Mouse (Mus musculus): ENCODE data around the gene Ghrh. TPM values are rescaled to one million over a fixed set of nuclear protein-coding genes. Genes with fewer than 3 reads are reported as not detected.

The Ghrh gene
- polyA plus RNA-seq, 1 experiment: not detected

GRCm38 (mm10) chr2:157320135-157320534 is 27.2 kb downstream of the Ghrh start:
- TF ChIP-seq CTCF (IDR thresholded peaks at IDR 0.05; ENCODE audit: extremely low read depth, insufficient read depth, insufficient read length, insufficient replicate concordance) (no peak), POLR2A (IDR thresholded peaks at IDR 0.05; ENCODE audit: low read depth, low read length) (no peak)
- no peaks in the 10 kb centered on the region for H3K27me3 ChIP-seq (ENCODE audit: control insufficient read depth, insufficient read depth, low read length)
- H3K4me3 ChIP-seq (ENCODE audit: extremely low read depth, insufficient read depth, insufficient read length): no peak overlapping the region
- H3K4me1 ChIP-seq (ENCODE audit: control insufficient read depth, insufficient read depth, insufficient read length): no peaks in the 10 kb centered on the region
- H3K27ac ChIP-seq (ENCODE audit: insufficient read depth, low read length): no peak overlapping the region
- 96% methylated on average over 8 of the region's 8 CpGs for WGBS
- DNase-seq (ENCODE audit: low read depth in 1 of 2, low spot score in 2 of 2): no peak
- peaks cover 61% of the 10 kb centered on the region for H3K36me3 ChIP-seq (ENCODE audit: control insufficient read depth, insufficient read depth, low read length)

GRCm38 (mm10) chr2:157317220-157317619 is 30.1 kb downstream of the Ghrh start:
- no peaks in the 10 kb centered on the region for H3K4me1 ChIP-seq (ENCODE audit: control insufficient read depth, insufficient read depth, insufficient read length)
- peaks cover 58% of the 10 kb centered on the region for H3K36me3 ChIP-seq (ENCODE audit: control insufficient read depth, insufficient read depth, low read length)
- no peak overlapping the region for H3K4me3 ChIP-seq (ENCODE audit: extremely low read depth, insufficient read depth, insufficient read length)
- 95% methylated on average over 6 of the region's 6 CpGs for WGBS
- no peak overlapping the region for H3K27ac ChIP-seq (ENCODE audit: insufficient read depth, low read length)
- DNase-seq (ENCODE audit: low read depth in 1 of 2, low spot score in 2 of 2): no peak
- TF ChIP-seq CTCF (IDR thresholded peaks at IDR 0.05; ENCODE audit: extremely low read depth, insufficient read depth, insufficient read length, insufficient replicate concordance) (no peak), POLR2A (IDR thresholded peaks at IDR 0.05; ENCODE audit: low read depth, low read length) (no peak)
- H3K27me3 ChIP-seq (ENCODE audit: control insufficient read depth, insufficient read depth, low read length): no peaks in the 10 kb centered on the region

- TF ChIP-seq CTCF (IDR thresholded peaks at IDR 0.05; ENCODE audit: extremely low read depth, insufficient read depth, insufficient read length, insufficient replicate concordance) (no peak), POLR2A (IDR thresholded peaks at IDR 0.05; ENCODE audit: low read depth, low read length) (no peak)
- H3K36me3 ChIP-seq (ENCODE audit: control insufficient read depth, insufficient read depth, low read length): peaks cover 56% of the 10 kb centered on the region
- WGBS: 97% methylated on average over 14 of the region's 14 CpGs
- no peaks in the 10 kb centered on the region for H3K4me1 ChIP-seq (ENCODE audit: control insufficient read depth, insufficient read depth, insufficient read length)
- H3K27me3 ChIP-seq (ENCODE audit: control insufficient read depth, insufficient read depth, low read length): no peaks in the 10 kb centered on the region
- no peak overlapping the region for H3K4me3 ChIP-seq (ENCODE audit: extremely low read depth, insufficient read depth, insufficient read length)
- no peak overlapping the region for H3K27ac ChIP-seq (ENCODE audit: insufficient read depth, low read length)
- DNase-seq (ENCODE audit: low read depth in 1 of 2, low spot score in 2 of 2): no peak
Measured at GRCm38 (mm10) chr2:157316358-157316933, 30.9 kb downstream of the Ghrh start.

GRCm38 (mm10) chr2:157315486-157315885 is 31.8 kb downstream of the Ghrh start:
- H3K27me3 ChIP-seq (ENCODE audit: control insufficient read depth, insufficient read depth, low read length): no peaks in the 10 kb centered on the region
- peaks cover 56% of the 10 kb centered on the region for H3K36me3 ChIP-seq (ENCODE audit: control insufficient read depth, insufficient read depth, low read length)
- no peak overlapping the region for H3K4me3 ChIP-seq (ENCODE audit: extremely low read depth, insufficient read depth, insufficient read length)
- H3K4me1 ChIP-seq (ENCODE audit: control insufficient read depth, insufficient read depth, insufficient read length): no peaks in the 10 kb centered on the region
- no peak overlapping the region for H3K27ac ChIP-seq (ENCODE audit: insufficient read depth, low read length)
- DNase-seq (ENCODE audit: low read depth in 1 of 2, low spot score in 2 of 2): no peak
- 90% methylated on average over 6 of the region's 6 CpGs for WGBS
- TF ChIP-seq POLR2A (IDR thresholded peaks at IDR 0.05; ENCODE audit: low read depth, low read length): no peak
- no peak for TF ChIP-seq CTCF (IDR thresholded peaks at IDR 0.05; ENCODE audit: extremely low read depth, insufficient read depth, insufficient read length, insufficient replicate concordance)

GRCm38 (mm10) chr2:157314310-157314709 is 33.0 kb downstream of the Ghrh start:
- 91% methylated on average over 7 of the region's 7 CpGs for WGBS
- no peak overlapping the region for H3K27ac ChIP-seq (ENCODE audit: insufficient read depth, low read length)
- no peak overlapping the region for H3K4me3 ChIP-seq (ENCODE audit: extremely low read depth, insufficient read depth, insufficient read length)
- H3K4me1 ChIP-seq (ENCODE audit: control insufficient read depth, insufficient read depth, insufficient read length): no peaks in the 10 kb centered on the region
- no peak for TF ChIP-seq CTCF (IDR thresholded peaks at IDR 0.05; ENCODE audit: extremely low read depth, insufficient read depth, insufficient read length, insufficient replicate concordance)
- no peak for TF ChIP-seq POLR2A (IDR thresholded peaks at IDR 0.05; ENCODE audit: low read depth, low read length)
- H3K36me3 ChIP-seq (ENCODE audit: control insufficient read depth, insufficient read depth, low read length): peaks cover 53% of the 10 kb centered on the region
- no peak for DNase-seq (ENCODE audit: low read depth in 1 of 2, low spot score in 2 of 2)
- H3K27me3 ChIP-seq (ENCODE audit: control insufficient read depth, insufficient read depth, low read length): no peaks in the 10 kb centered on the region

GRCm38 (mm10) chr2:157313718-157314117 is 33.6 kb downstream of the Ghrh start:
- Histone ChIP-seq H3K27ac (ENCODE audit: insufficient read depth, low read length) (no peak overlapping the region), H3K36me3 (ENCODE audit: control insufficient read depth, insufficient read depth, low read length) (peaks cover 53% of the 10 kb centered on the region), H3K4me3 (ENCODE audit: extremely low read depth, insufficient read depth, insufficient read length) (no peak overlapping the region), H3K4me1 (ENCODE audit: control insufficient read depth, insufficient read depth, insufficient read length) (no peaks in the 10 kb centered on the region), H3K27me3 (ENCODE audit: control insufficient read depth, insufficient read depth, low read length) (no peaks in the 10 kb centered on the region)
- no peak for TF ChIP-seq POLR2A (IDR thresholded peaks at IDR 0.05; ENCODE audit: low read depth, low read length)
- TF ChIP-seq CTCF (IDR thresholded peaks at IDR 0.05; ENCODE audit: extremely low read depth, insufficient read depth, insufficient read length, insufficient replicate concordance): no peak
- over 99% methylated on average over 3 of the region's 3 CpGs for WGBS
- no peak for DNase-seq (ENCODE audit: low read depth in 1 of 2, low spot score in 2 of 2)

- no peak overlapping the region for H3K4me3 ChIP-seq (ENCODE audit: extremely low read depth, insufficient read depth, insufficient read length)
- 74% methylated on average over 6 of the region's 6 CpGs for WGBS
- no peaks in the 10 kb centered on the region for H3K27me3 ChIP-seq (ENCODE audit: control insufficient read depth, insufficient read depth, low read length)
- no peak overlapping the region for H3K27ac ChIP-seq (ENCODE audit: insufficient read depth, low read length)
- DNase-seq (ENCODE audit: low read depth in 1 of 2, low spot score in 2 of 2): no peak
- TF ChIP-seq POLR2A (IDR thresholded peaks at IDR 0.05; ENCODE audit: low read depth, low read length) (no peak), CTCF (IDR thresholded peaks at IDR 0.05; ENCODE audit: extremely low read depth, insufficient read depth, insufficient read length, insufficient replicate concordance) (no peak)
- H3K4me1 ChIP-seq (ENCODE audit: control insufficient read depth, insufficient read depth, insufficient read length): no peaks in the 10 kb centered on the region
- H3K36me3 ChIP-seq (ENCODE audit: control insufficient read depth, insufficient read depth, low read length): peaks cover 45% of the 10 kb centered on the region
Measured at GRCm38 (mm10) chr2:157310963-157311637, 36.2 kb downstream of the Ghrh start.

All from spleen, adult 2 months (tissue).